Mouse (Mus musculus) CH12F3 (cell line): ENCODE measurements around the gene Crkl.

Experiments used
- in situ Hi-C: fragments of 300-500 bp; cut with MboI; formaldehyde crosslinking; loops from 2 replicates; pipeline ENCODE4 v1.14.3; 2020; ENCODE audit warnings: low sequenced_read_pairs

The Crkl gene

DNA sequence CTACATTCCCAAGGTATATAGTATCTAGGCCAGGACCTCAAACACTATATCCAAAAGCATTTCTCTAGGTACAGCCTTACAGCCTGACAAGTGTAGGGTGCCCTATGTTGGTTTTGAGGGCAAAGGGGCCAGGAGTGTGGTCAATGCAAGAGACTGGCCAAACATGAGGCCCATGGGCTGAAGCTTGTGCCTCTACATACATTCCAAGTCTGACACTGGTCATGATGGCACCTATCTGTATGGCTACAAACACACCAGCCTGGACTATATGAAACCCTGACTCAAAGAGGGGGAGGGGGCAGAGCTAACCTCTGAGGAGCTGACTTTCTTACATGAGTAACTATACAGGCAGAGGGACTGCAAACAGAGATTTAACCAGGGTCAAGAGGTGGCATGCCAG is 75.8 kb downstream of the Crkl start:
- in situ Hi-C loops: no loop called here

DNA sequence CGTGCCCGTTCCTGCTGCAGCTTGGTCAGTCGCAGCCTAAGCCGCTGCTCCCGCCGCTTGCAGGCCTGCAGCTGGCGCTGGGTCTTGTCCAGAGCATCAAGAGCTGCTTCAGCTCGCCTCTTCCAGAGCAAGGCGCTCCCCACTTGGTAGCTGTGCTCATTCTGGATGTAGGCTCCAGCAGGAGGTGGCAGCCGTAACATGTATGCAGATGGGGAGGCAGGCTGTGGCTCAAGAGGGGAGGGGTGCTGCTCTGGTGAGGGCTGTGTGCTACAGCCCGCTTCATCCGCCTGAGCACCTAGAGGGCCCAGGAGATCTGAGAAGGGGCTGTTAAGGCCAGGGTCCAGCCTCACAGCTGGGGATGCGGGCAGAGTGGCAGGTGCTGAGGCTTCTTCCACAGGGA is 76.5 kb downstream of the Crkl start:
- in situ Hi-C loops: no loop called here

DNA sequence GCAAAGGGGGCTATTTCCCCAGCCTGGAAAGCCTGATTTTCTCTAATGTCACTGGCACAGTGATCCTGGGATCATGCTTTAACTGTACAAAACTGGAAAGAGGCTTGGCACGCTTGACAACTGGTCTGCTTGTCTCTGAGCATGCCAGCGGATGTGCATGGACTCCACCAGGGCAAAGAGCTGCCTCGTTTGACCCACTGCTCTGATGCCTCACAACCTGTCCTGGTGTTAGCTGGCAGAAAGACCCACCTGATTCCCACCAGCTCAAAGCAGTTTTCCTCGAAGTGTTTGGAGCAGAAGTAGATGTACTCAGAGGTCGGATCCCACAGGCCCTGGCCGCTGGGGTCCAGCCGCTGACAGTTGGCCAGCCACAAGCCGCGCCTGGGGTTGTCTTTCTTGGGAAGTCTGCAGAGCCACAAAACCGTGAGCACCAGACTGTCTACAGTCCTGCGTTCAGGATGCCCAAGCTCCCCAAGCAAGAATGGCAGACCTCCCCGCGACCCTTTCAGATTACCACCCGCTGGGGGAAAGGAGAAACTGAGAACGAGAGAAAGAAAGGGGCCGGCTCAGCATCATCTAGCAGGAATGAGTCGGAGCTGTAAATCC is 78.3 kb downstream of the Crkl start:
- in situ Hi-C loops: no loop called here

DNA sequence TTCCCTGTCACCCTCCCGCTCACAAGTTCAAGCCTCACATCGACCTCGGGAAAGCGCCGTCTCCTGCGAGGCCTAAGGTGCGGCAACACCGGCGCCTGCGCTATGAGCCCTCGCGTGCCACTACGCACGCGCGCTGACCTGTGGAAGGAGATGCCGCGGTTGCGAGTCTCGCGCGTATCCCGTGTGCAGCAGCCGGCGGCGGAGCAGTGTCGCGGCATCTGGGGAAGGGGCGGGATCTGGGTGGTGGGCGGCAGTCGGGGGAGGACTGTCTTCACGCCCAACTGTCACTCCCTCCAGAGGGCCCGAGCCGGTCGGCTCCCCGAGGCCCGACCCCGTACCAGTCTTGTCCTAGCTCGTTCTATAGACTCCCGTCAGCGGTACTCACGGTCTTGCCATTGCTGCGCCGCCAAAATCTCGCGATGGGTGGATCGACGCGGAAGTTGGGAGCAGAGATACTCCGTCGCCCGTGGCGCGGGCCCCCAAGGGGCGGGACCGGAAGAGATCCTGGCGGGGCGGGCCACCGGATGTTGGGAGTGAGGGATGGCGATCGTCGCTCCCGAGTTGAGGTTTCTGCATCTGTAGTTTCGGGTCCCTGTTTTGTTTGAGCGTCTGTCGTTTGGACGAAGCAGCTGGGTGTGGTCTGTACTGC is 79.0 kb downstream of the Crkl start, which contains the start of gene Thap7:
TSS of gene Thap7 (minus strand) at position 497 of the 649 bp plus-strand sequence.
- in situ Hi-C loops: no loop called here

DNA sequence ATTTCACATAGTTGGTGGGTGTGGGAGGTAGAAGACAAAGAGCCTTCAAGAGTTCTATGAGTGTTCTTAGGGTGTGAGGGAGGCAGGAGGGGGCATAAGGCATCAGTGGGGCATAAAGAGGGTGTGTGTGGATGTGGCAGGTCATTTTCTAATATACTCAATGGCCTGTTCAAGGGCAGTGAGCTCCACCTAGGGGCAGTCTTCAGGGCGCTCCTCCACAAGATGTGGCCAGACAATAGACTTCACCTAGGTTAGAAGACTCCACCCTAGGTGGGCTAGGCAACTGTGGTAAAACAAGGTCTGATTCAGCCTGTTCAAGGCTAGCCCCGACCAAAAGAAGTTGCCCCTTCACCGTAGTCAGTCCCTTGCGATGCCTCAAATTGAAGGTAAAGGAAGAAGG is 80.5 kb downstream of the Crkl start:
- in situ Hi-C loops: no loop called here

DNA sequence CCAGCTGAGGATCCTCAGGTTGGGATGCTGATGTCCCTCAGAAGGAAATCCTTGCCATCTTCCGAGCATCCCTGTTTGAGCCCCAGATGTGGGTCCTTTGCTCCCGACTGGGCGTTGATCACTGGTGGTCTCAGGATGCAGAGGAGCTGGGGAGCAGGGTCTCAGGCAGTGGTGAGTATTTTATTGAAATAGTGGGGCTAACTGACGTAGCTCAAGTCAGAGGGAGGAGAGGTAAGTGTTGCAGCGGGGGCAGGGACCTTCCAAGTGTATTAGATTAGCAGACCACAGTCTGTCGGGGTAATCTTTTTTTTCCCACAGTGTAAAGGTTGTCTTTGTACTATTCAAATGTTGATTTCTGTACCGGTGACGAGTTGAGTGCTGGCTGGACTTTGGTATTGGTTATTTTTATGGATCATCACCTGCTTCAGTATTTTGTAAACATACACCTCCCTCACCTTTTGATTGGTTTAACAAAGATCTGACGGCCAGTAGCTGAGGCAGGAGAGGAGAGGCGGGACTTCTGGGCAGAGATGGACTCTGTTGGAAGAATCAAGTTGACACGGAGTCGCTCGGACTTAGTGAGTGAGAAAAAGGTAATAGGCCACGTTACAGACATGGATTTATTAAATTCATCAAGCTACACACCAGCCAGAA is 81.0 kb downstream of the Crkl start:
- in situ Hi-C loops: no loop called here

DNA sequence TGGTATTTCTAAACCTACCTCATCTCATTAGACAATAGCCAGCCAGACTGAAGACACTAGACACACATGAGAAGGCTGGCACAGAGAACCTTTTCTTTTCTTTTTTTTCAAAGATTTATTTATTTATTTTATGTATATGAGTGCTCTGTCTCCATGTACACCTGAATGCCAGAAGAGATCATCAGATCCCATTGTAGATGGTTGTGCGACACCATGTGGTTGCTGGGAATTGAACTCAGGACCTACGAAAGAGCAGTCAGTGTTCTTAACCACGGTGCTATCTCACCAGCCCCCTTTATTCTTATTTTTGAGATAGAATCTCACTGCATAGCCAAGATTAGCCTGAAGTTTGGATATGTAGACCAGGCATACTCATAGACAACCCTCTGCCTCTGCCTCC is 84.8 kb downstream of the Crkl start:
- in situ Hi-C loops: no loop called here
